Comparison of ENCODE assay signal across 8 mouse cellular contexts in the genomic region with DNA sequence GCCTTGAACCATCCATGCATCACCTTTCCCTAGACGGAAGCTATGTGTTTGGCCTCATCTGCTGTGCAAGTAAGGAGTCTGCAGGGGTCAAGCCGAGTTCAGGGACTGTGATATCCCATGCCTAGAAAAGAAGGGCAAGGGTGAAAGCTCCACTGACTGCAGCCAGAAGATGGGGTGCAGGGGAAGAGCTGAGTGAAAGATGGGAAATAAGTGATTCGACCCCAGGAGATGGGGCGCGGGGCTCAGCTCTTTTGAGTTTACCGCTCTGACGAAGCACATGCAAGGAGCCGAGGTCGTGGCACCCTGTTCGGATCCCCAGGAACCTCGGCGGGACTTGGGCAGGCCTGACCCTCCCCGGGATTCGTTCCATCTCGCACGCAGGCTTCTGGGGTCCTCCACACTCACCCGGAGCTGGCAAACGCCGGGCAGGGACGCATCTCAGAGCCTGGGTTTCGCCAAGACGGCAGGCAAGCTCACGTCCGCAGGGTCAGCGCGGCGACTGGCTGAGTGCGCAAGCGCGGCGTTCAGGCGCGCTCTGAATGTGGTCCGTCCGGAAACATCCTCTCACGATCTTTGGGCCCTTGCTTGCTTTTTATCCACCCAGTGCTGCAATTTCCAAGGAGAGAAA. TPM values are rescaled to one million over a fixed set of nuclear protein-coding genes. Genes with fewer than 3 reads are reported as not detected.
DNase-seq lines count a peak whose midpoint lies in the region; ATAC-seq and TF ChIP-seq lines count a peak whose summit lies in the region.

Gene Zfp770, minus strand, starts transcription at position 538 of the 628 bp plus-strand sequence.

- H3K27ac ChIP-seq in embryonic facial prominence, embryonic 10.5 days (replicated peaks) = peak within 1 kb of the TSS; percentile 96
- peak within 1 kb of the TSS; percentile 51; the same call in 1 of the 2 replicates for H3K27ac ChIP-seq in intestine, postnatal 0 days (ENCODE audit: low read depth, low read length)
- peak within 1 kb of the TSS; percentile 95 for H3K27ac ChIP-seq in midbrain, embryonic 10.5 days (replicated peaks)

- ATAC-seq in granulocyte monocyte progenitor cell, adult 5-6 weeks (replicated peaks; ENCODE audit: poor library complexity, severe bottlenecking) = peak; percentile 94
- peak; percentile 93 for ATAC-seq in intestine, postnatal 0 days

- no peaks in the 10 kb centered on the region for H3K27me3 ChIP-seq in embryonic facial prominence, embryonic 10.5 days (replicated peaks; ENCODE audit: low read depth, poor library complexity, severe bottlenecking)
- H3K27me3 ChIP-seq in intestine, postnatal 0 days (replicated peaks; ENCODE audit: control insufficient read depth, insufficient read depth, low read length) = no peaks in the 10 kb centered on the region
- H3K27me3 ChIP-seq in midbrain, embryonic 10.5 days (ENCODE audit: low read depth, poor library complexity, severe bottlenecking) = no peaks in the 10 kb centered on the region

- peaks cover 13% of the 10 kb centered on the region for H3K36me3 ChIP-seq in embryonic facial prominence, embryonic 10.5 days (replicated peaks)
- no peaks in the 10 kb centered on the region; the same call in 1 of the 2 replicates for H3K36me3 ChIP-seq in intestine, postnatal 0 days (ENCODE audit: control insufficient read depth, insufficient read depth)
- peaks cover 14% of the 10 kb centered on the region for H3K36me3 ChIP-seq in midbrain, embryonic 10.5 days

- H3K4me1 ChIP-seq in embryonic facial prominence, embryonic 10.5 days = peaks cover 13% of the 10 kb centered on the region
- no peaks in the 10 kb centered on the region for H3K4me1 ChIP-seq in intestine, postnatal 0 days (replicated peaks; ENCODE audit: control insufficient read depth, insufficient read depth, low read length)
- peaks cover 17% of the 10 kb centered on the region for H3K4me1 ChIP-seq in midbrain, embryonic 10.5 days

- peak within 1 kb of the TSS; percentile 88 for H3K4me3 ChIP-seq in embryonic facial prominence, embryonic 10.5 days
- H3K4me3 ChIP-seq in intestine, postnatal 0 days (ENCODE audit: low read depth, low read length) = peak within 1 kb of the TSS; percentile 76
- peak within 1 kb of the TSS; percentile 85 for H3K4me3 ChIP-seq in midbrain, embryonic 10.5 days

- H3K9me3 ChIP-seq in embryonic facial prominence, embryonic 10.5 days = no peaks in the 10 kb centered on the region
- no peaks in the 10 kb centered on the region for H3K9me3 ChIP-seq in intestine, postnatal 0 days (ENCODE audit: control insufficient read depth)
- H3K9me3 ChIP-seq in midbrain, embryonic 10.5 days (replicated peaks) = no peaks in the 10 kb centered on the region

- H3K4me2 ChIP-seq in intestine, postnatal 0 days (replicated peaks; ENCODE audit: low read depth) = peak within 1 kb of the TSS; percentile 83

- WGBS in embryonic facial prominence, embryonic 10.5 days = under 1% methylated on average over 36 of the region's 36 CpGs
- under 1% methylated on average over 36 of the region's 36 CpGs for WGBS in intestine, postnatal 0 days
- WGBS in midbrain, embryonic 10.5 days = under 1% methylated on average over 36 of the region's 36 CpGs

- TF ChIP-seq CTCF in intestine, postnatal 0 days (IDR thresholded peaks at IDR 0.05; ENCODE audit: low read depth) = no peak

- H3K9ac ChIP-seq in intestine, postnatal 0 days (ENCODE audit: low read depth, low read length) = peak within 1 kb of the TSS; percentile 82

- DNase-seq in adrenal gland, postnatal 14 days = peak; percentile 84
- peak; percentile 87 for DNase-seq in embryonic facial prominence, embryonic 10.5 days (ENCODE audit: low spot score)
- peak; percentile 83 to 87 for DNase-seq in left cerebral cortex, postnatal 36 days (ENCODE audit: low spot score in 2 of 2)
- DNase-seq in midbrain, embryonic 10.5 days (ENCODE audit: low spot score) = peak; percentile 85
- peak; percentile 63 to 71 for DNase-seq in right cerebral cortex, postnatal 36 days (ENCODE audit: low spot score in 2 of 2)
- peak; percentile 66 to 77 for DNase-seq in urinary bladder, postnatal 4 days (ENCODE audit: low spot score in 2 of 2)

- intact Hi-C loops in left cerebral cortex, postnatal 36 days (cut with DNase I) = no loop called here

RNA-seq across cellular contexts. Expression of gene Zfp770, which starts in this region (rescaled TPM):
- 11.3 and 12.4 TPM in 2 replicates for total RNA-seq in adrenal gland, postnatal 14 days (2021)
- 3.6 and 3.8 TPM in 2 replicates for polyA plus RNA-seq in embryonic facial prominence, embryonic 10.5 days (2016; fragmentation: Nextera tagmentation; extraction: Ambion mirVana)
- total RNA-seq in granulocyte monocyte progenitor cell, adult 5-6 weeks (2014; fragmentation: Nextera tagmentation) = 13.3 and 14.2 TPM in 2 replicates
- total RNA-seq in granulocyte monocyte progenitor cell, adult 5-6 weeks (2017) = 10.3 and 10.8 TPM in 2 replicates
- polyA plus RNA-seq in intestine, postnatal 0 days (2015; fragmentation: Nextera tagmentation; extraction: Ambion mirVana) = 2.2 and 2.6 TPM in 2 replicates
- total RNA-seq in left cerebral cortex, postnatal 36 days (2021) = 10 to 100 TPM; 22.3 to 23.8 TPM
- polyA plus RNA-seq in midbrain, embryonic 10.5 days (2016; fragmentation: Nextera tagmentation; extraction: Ambion mirVana) = 2.5 and 2.6 TPM in 2 replicates

Comparison
In these comparisons a context has a peak if more than half of its experiments do, and no peak if none do; other contexts are left out.
1. Peak in every context shown above with its lines: DNase-seq, ATAC-seq, H3K4me3 ChIP-seq and H3K27ac ChIP-seq.